Mouse (Mus musculus): Measurements from ENCODE around the gene Rbm15b. TPM values are rescaled to one million over a fixed set of nuclear protein-coding genes. Genes with fewer than 3 reads are reported as not detected.
A peak's percentile ranks its signal among the peaks of the same experiment; 100 is the strongest.

The Rbm15b gene
- total and polyA plus RNA-seq, 2 experiments from 2014 or later, result 9.3 to 74.0 TPM

GRCm38 (mm10) chr9:106906597-106906996, 19.4 kb upstream of the Rbm15b start:
- no peak for ATAC-seq
- no peak overlapping the region for H3K4me3 ChIP-seq (ENCODE audit: low read length)
- no peak overlapping the region for H3K4me2 ChIP-seq (ENCODE audit: low read depth, low read length)
- WGBS, result 90% methylated on average over 8 of the region's 8 CpGs
- H3K4me1 ChIP-seq (ENCODE audit: insufficient read depth, low read length), result no peaks in the 10 kb centered on the region
- no peak for DNase-seq (ENCODE audit: low spot score)
- no peak overlapping the region for H3K9ac ChIP-seq (replicated peaks; ENCODE audit: low read length)
- H3K36me3 ChIP-seq (ENCODE audit: insufficient read depth, low read length), result peaks cover 20% of the 10 kb centered on the region
- H3K27me3 ChIP-seq (ENCODE audit: insufficient read depth, low read length), result no peaks in the 10 kb centered on the region
- H3K9me3 ChIP-seq (ENCODE audit: low read length), result no peaks in the 10 kb centered on the region
- H3K27ac ChIP-seq, result no peak overlapping the region
- no peak for TF ChIP-seq CTCF (IDR thresholded peaks at IDR 0.05; ENCODE audit: low read depth)

- peak; percentile 80 for DNase-seq (ENCODE audit: low spot score)
- H3K4me1 ChIP-seq (ENCODE audit: insufficient read depth, low read length), result no peaks in the 10 kb centered on the region
- WGBS, result 26% methylated on average over 1 of the region's 1 CpGs
- no peak overlapping the region for H3K27ac ChIP-seq
- H3K27me3 ChIP-seq (ENCODE audit: insufficient read depth, low read length), result no peaks in the 10 kb centered on the region
- no peak overlapping the region for H3K4me2 ChIP-seq (ENCODE audit: low read depth, low read length)
- no peak overlapping the region for H3K9ac ChIP-seq (replicated peaks; ENCODE audit: low read length)
- TF ChIP-seq CTCF (IDR thresholded peaks at IDR 0.05; ENCODE audit: low read depth), result peak; percentile 74
- peaks cover 32% of the 10 kb centered on the region for H3K36me3 ChIP-seq (ENCODE audit: insufficient read depth, low read length)
- H3K4me3 ChIP-seq (ENCODE audit: low read length), result no peak overlapping the region
- no peaks in the 10 kb centered on the region for H3K9me3 ChIP-seq (ENCODE audit: low read length)
- peak; percentile 74 for ATAC-seq
These were observed 16.5 kb upstream of the Rbm15b start for GRCm38 (mm10) chr9:106903791-106904134.

- Histone ChIP-seq H3K9ac (replicated peaks; ENCODE audit: low read length) (no peak overlapping the region), H3K36me3 (ENCODE audit: insufficient read depth, low read length) (peaks cover 32% of the 10 kb centered on the region), H3K4me2 (ENCODE audit: low read depth, low read length) (no peak overlapping the region), H3K4me3 (ENCODE audit: low read length) (no peak overlapping the region), H3K4me1 (ENCODE audit: insufficient read depth, low read length) (no peaks in the 10 kb centered on the region), H3K27me3 (ENCODE audit: insufficient read depth, low read length) (no peaks in the 10 kb centered on the region), H3K9me3 (ENCODE audit: low read length) (no peaks in the 10 kb centered on the region), H3K27ac (no peak overlapping the region)
- 78% methylated on average over 4 of the region's 4 CpGs for WGBS
- no peak for DNase-seq (ENCODE audit: low spot score)
- TF ChIP-seq CTCF (IDR thresholded peaks at IDR 0.05; ENCODE audit: low read depth), result no peak
- ATAC-seq, result no peak
These were observed 16.0 kb upstream of the Rbm15b start for GRCm38 (mm10) chr9:106903099-106903790.

- Histone ChIP-seq H3K27ac (no peak overlapping the region), H3K9ac (replicated peaks; ENCODE audit: low read length) (no peak overlapping the region), H3K9me3 (ENCODE audit: low read length) (no peaks in the 10 kb centered on the region), H3K27me3 (ENCODE audit: insufficient read depth, low read length) (no peaks in the 10 kb centered on the region), H3K4me2 (ENCODE audit: low read depth, low read length) (no peak overlapping the region), H3K4me1 (ENCODE audit: insufficient read depth, low read length) (no peaks in the 10 kb centered on the region), H3K36me3 (ENCODE audit: insufficient read depth, low read length) (peaks cover 27% of the 10 kb centered on the region; the same call in 1 of the 2 replicates), H3K4me3 (ENCODE audit: low read length) (no peak overlapping the region)
- TF ChIP-seq CTCF (IDR thresholded peaks at IDR 0.05; ENCODE audit: low read depth), result no peak
- ATAC-seq (no peak), DNase-seq (ENCODE audit: low spot score) (no peak)
- 96% methylated on average over 7 of the region's 7 CpGs for WGBS
These were observed 14.4 kb upstream of the Rbm15b start for GRCm38 (mm10) chr9:106901596-106901995.

- Histone ChIP-seq H3K9me3 (ENCODE audit: low read length) (no peaks in the 10 kb centered on the region), H3K4me1 (ENCODE audit: insufficient read depth, low read length) (no peaks in the 10 kb centered on the region), H3K4me2 (ENCODE audit: low read depth, low read length) (no peak overlapping the region), H3K9ac (replicated peaks; ENCODE audit: low read length) (no peak overlapping the region), H3K27me3 (ENCODE audit: insufficient read depth, low read length) (no peaks in the 10 kb centered on the region), H3K36me3 (ENCODE audit: insufficient read depth, low read length) (peaks cover 39% of the 10 kb centered on the region), H3K27ac (no peak overlapping the region), H3K4me3 (ENCODE audit: low read length) (no peak overlapping the region)
- DNase-seq (ENCODE audit: low spot score) (no peak), ATAC-seq (no peak)
- 90% methylated on average over 1 of the region's 1 CpGs for WGBS
- no peak for TF ChIP-seq CTCF (IDR thresholded peaks at IDR 0.05; ENCODE audit: low read depth)
These were observed 11.7 kb upstream of the Rbm15b start for GRCm38 (mm10) chr9:106898901-106899300.

- Histone ChIP-seq H3K36me3 (ENCODE audit: insufficient read depth, low read length) (peaks cover 46% of the 10 kb centered on the region), H3K4me3 (ENCODE audit: low read length) (no peak overlapping the region), H3K4me2 (ENCODE audit: low read depth, low read length) (no peak overlapping the region; the same call in 1 of the 2 replicates)
These were observed 6.1 kb upstream of the Rbm15b start for GRCm38 (mm10) chr9:106893327-106893726.

GRCm38 (mm10) chr9:106892552-106892875, 5.3 kb upstream of the Rbm15b start:
- no peaks in the 10 kb centered on the region for H3K9me3 ChIP-seq (ENCODE audit: low read length)
- ATAC-seq (no peak), DNase-seq (ENCODE audit: low spot score) (no peak)
- no peaks in the 10 kb centered on the region for H3K27me3 ChIP-seq (ENCODE audit: insufficient read depth, low read length)
- peak overlapping the region; percentile 81 for H3K4me3 ChIP-seq (ENCODE audit: low read length)
- peak overlapping the region; percentile 84 for H3K9ac ChIP-seq (replicated peaks; ENCODE audit: low read length)
- H3K27ac ChIP-seq, result peak overlapping the region; percentile 87
- peaks cover 50% of the 10 kb centered on the region for H3K36me3 ChIP-seq (ENCODE audit: insufficient read depth, low read length)
- 1% methylated on average over 9 of the region's 9 CpGs for WGBS
- no peak for TF ChIP-seq CTCF (IDR thresholded peaks at IDR 0.05; ENCODE audit: low read depth)
- peak overlapping the region; percentile 79 for H3K4me2 ChIP-seq (ENCODE audit: low read depth, low read length)
- peaks cover 11% of the 10 kb centered on the region; the same call in 1 of the 2 replicates for H3K4me1 ChIP-seq (ENCODE audit: insufficient read depth, low read length)

More at GRCm38 (mm10) chr9:106893327-106893726, 6.1 kb upstream of the Rbm15b start:
- WGBS, result 57% methylated on average over 3 of the region's 3 CpGs
- ATAC-seq (no peak), DNase-seq (ENCODE audit: low spot score) (no peak)
- no peak overlapping the region for H3K9ac ChIP-seq (replicated peaks; ENCODE audit: low read length)
- no peak overlapping the region for H3K27ac ChIP-seq
- no peaks in the 10 kb centered on the region for H3K9me3 ChIP-seq (ENCODE audit: low read length)
- H3K27me3 ChIP-seq (ENCODE audit: insufficient read depth, low read length), result no peaks in the 10 kb centered on the region
- peaks cover 11% of the 10 kb centered on the region; the same call in 1 of the 2 replicates for H3K4me1 ChIP-seq (ENCODE audit: insufficient read depth, low read length)
- no peak for TF ChIP-seq CTCF (IDR thresholded peaks at IDR 0.05; ENCODE audit: low read depth)

Measured in hindbrain, postnatal 0 days (tissue).